Mouse (Mus musculus) forebrain, postnatal 0 days (tissue): ENCODE measurements around the gene Tacc2. TPM values are rescaled to one million over a fixed set of nuclear protein-coding genes. Genes with fewer than 3 reads are reported as not detected.

ENCODE experiments used
- ATAC-seq: fragments of 200-750 bp; cut with Nextera tagmentation; 2 replicates; pipeline ENCODE4 v1.8.0; 2017; ENCODE audit warnings: mild to moderate bottlenecking, moderate library complexity
- DNase-seq: peaks from one replicate; pipeline ENCODE4 v3.0.0-alpha.2; 2015
- H3K27ac ChIP-seq: fragments of 300-500 bp; sonication (generic); 2 replicates; pipeline ENCODE4 v1.5.1; 2014; ENCODE audit warnings: low read depth, mild to moderate bottlenecking, antibody characterized with exemption, low read length, moderate library complexity, mixed read lengths
- H3K27me3 ChIP-seq: fragments of 300-500 bp; sonication (generic); 2 replicates; pipeline ENCODE4 v1.6.1; 2014; ENCODE audit warnings: mild to moderate bottlenecking, low read length, mixed read lengths; ENCODE audit not compliant: insufficient read depth
- H3K36me3 ChIP-seq: fragments of 300-500 bp; sonication (generic); 2 replicates; pipeline ENCODE4 v1.6.1; 2014; ENCODE audit warnings: mild to moderate bottlenecking, moderate library complexity; ENCODE audit not compliant: insufficient read depth
- H3K4me1 ChIP-seq: fragments of 300-500 bp; sonication (generic); 2 replicates; pipeline ENCODE4 v1.6.1; 2014; ENCODE audit warnings: antibody characterized with exemption; ENCODE audit not compliant: insufficient read depth
- H3K4me2 ChIP-seq: fragments of 300-500 bp; sonication (generic); 2 replicates; pipeline ENCODE4 v1.6.1; 2014; ENCODE audit warnings: low read depth, mild to moderate bottlenecking, moderate library complexity
- H3K4me3 ChIP-seq: fragments of 300-500 bp; sonication (generic); 2 replicates; pipeline ENCODE4 v1.5.1; 2014; ENCODE audit warnings: low read depth, low read length, mixed read lengths
- H3K9ac ChIP-seq: fragments of 300-500 bp; sonication (generic); 2 replicates; pipeline ENCODE4 v1.6.1; 2014; ENCODE audit warnings: mild to moderate bottlenecking
- H3K9me3 ChIP-seq: fragments of 300-500 bp; sonication (generic); 2 replicates; pipeline ENCODE4 v1.6.1; 2016; ENCODE audit warnings: low read length
- CTCF ChIP-seq: sonication (generic); IDR thresholded peaks from 2 replicates; pipeline ENCODE4 v1.5.1; 2016; ENCODE audit warnings: antibody characterized with exemption, control low read depth, low read depth
- WGBS: fragments of 180-500 bp; shearing (Covaris S2); extraction: QIAGEN DNeasy Blood & Tissue Kit; methylation state at CpG from one replicate; pipeline ENCODE4 v1.1.7; 2014; 5-methylcytosine and 5-hydroxymethylcytosine counted together
- polyA plus RNA-seq: library from polyadenylated mRNA; unstranded; fragments of >200 nt; fragmentation: Nextera tagmentation; extraction: Ambion mirVana; gene quantifications from 2 replicates; pipeline ENCODE4 v1.2.1, GENCODE M21; 2015
- total RNA-seq: library from RNA; depleted of rRNA; stranded (reverse); fragments of >200 nt; gene quantifications from 2 replicates; pipeline ENCODE4 v1.2.3, GENCODE M21; 2014

The Tacc2 gene
- total and polyA plus RNA-seq, 2 experiments from 2014 or later: 54.1 to 60.9 TPM

GRCm38 (mm10) chr7:130649257-130649656 lies 72.0 kb downstream of the Tacc2 start:
- 24% methylated on average over 7 of the region's 7 CpGs for WGBS
- Histone ChIP-seq H3K36me3 (no peaks in the 10 kb centered on the region), H3K4me1 (peaks cover 5% of the 10 kb centered on the region; the same call in 1 of the 2 replicates), H3K9ac (no peak overlapping the region), H3K4me3 (no peak overlapping the region), H3K4me2 (no peak overlapping the region), H3K27me3 (peaks cover 9% of the 10 kb centered on the region), H3K27ac (no peak overlapping the region), H3K9me3 (no peaks in the 10 kb centered on the region)
- no peak for ATAC-seq
- DNase-seq: no peak
- no peak for TF ChIP-seq CTCF

DNA sequence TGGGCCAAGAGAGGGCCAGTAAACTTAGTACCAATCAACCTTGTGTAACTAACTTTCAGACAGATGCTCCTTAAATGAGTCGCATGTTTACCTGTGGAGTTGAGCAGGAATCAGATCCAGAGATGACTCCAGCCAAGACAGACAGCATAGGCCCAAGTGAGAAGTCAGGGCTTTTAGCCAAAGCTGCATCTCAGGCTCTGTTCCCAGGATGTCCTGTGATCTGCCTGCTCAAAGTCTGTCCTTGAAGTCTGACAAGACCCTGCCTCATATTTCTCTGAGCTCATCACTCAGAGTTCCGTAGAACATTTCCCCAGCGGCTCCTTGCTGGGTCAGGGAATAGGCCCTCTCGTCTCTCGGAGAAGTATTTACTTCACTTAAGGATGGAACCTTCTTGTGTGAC lies 73.4 kb downstream of the Tacc2 start:
- WGBS: 93% methylated on average over 5 of the region's 5 CpGs

GRCm38 (mm10) chr7:130653036-130653555 lies 75.9 kb downstream of the Tacc2 start:
- H3K27me3 ChIP-seq: no peaks in the 10 kb centered on the region
- ATAC-seq (no peak), DNase-seq (no peak)
- H3K36me3 ChIP-seq: no peaks in the 10 kb centered on the region
- H3K4me1 ChIP-seq: no peaks in the 10 kb centered on the region
- TF ChIP-seq CTCF: no peak
- 52% methylated on average over 6 of the region's 6 CpGs for WGBS
- no peak overlapping the region for H3K4me3 ChIP-seq
- H3K9ac ChIP-seq: no peak overlapping the region
- H3K27ac ChIP-seq: no peak overlapping the region
- no peaks in the 10 kb centered on the region for H3K9me3 ChIP-seq
- H3K4me2 ChIP-seq: no peak overlapping the region

More for the DNA sequence above, 73.4 kb downstream of the Tacc2 start:
- TF ChIP-seq CTCF: no peak
- peaks cover 5% of the 10 kb centered on the region; the same call in 1 of the 2 replicates for H3K4me1 ChIP-seq
- H3K36me3 ChIP-seq: no peaks in the 10 kb centered on the region
- H3K9ac ChIP-seq: no peak overlapping the region
- H3K4me3 ChIP-seq: no peak overlapping the region
- H3K9me3 ChIP-seq: no peaks in the 10 kb centered on the region
- peaks cover 9% of the 10 kb centered on the region for H3K27me3 ChIP-seq
- no peak overlapping the region for H3K27ac ChIP-seq
- no peak overlapping the region for H3K4me2 ChIP-seq
- no peak for DNase-seq
- ATAC-seq: no peak

DNA sequence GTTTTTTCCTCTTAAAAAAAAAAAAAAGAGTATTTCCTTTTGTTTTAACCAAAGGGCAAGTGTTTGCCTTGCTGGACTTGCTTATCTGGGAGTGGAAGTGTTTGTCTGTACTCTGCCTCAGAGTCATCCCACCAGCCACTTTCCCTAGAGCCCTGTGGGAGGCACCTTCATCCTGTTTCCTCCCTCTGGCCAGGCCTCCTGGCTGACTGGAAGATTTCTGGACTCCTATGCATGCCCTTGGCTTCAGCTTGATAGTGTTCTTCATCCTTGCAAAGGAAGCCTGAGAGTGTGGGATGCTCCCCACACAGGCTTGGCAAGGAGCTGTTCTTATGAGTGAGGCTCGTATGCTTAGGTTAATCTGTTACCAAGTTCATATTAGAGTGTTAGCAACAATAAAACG lies 77.3 kb downstream of the Tacc2 start:
- Histone ChIP-seq H3K4me3 (no peak overlapping the region), H3K36me3 (no peaks in the 10 kb centered on the region), H3K4me1 (no peaks in the 10 kb centered on the region), H3K27me3 (no peaks in the 10 kb centered on the region), H3K4me2 (no peak overlapping the region), H3K27ac (no peak overlapping the region), H3K9me3 (no peaks in the 10 kb centered on the region), H3K9ac (no peak overlapping the region)
- DNase-seq: no peak
- WGBS: 77% methylated on average over 2 of the region's 2 CpGs
- no peak for ATAC-seq
- no peak for TF ChIP-seq CTCF

DNA sequence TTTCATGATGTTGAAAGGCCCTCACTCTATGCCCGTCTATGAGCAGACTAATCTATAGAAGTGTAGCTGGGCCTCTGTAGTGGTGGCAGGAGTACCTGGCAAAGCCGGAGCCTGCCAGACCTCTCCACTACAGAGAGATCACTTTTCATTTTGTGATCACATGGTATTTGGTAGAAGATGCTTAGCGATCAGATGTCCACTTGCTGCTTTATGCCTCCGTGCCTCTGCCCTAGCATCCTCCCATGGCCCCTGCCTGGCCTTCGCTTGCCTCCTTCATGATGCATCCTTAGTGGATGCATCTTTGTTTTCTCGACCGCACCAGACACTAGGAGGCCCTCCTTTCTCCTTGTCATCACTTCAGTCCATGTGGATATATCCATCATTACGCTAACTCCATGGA lies 79.7 kb downstream of the Tacc2 start:
- TF ChIP-seq CTCF: no peak
- 94% methylated on average over 8 of the region's 8 CpGs for WGBS

DNA sequence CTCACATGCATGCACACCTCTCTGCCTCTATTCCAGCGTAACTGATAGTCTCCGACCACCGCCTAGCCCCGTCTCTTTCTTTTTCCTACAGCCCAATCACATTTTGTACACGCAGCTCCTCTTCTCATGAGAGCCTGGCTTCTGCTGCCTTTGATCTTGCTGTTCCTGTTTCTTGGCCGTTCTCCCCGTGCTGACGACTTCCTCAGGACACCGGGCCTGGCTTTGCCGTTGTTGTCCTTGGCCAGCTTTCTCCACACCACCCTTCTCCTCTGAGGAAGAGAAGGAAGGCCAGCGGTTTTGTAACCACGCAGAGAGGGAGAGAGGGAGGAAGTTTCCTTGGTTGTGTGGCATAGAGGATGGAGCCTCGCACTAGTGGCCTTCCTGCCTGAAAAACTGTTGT lies 80.5 kb downstream of the Tacc2 start:
- Histone ChIP-seq H3K9ac (no peak overlapping the region), H3K27me3 (no peaks in the 10 kb centered on the region), H3K9me3 (no peaks in the 10 kb centered on the region), H3K36me3 (no peaks in the 10 kb centered on the region), H3K4me1 (no peaks in the 10 kb centered on the region), H3K4me3 (no peak overlapping the region), H3K4me2 (no peak overlapping the region), H3K27ac (no peak overlapping the region)
- ATAC-seq (no peak), DNase-seq (no peak)
- no peak for TF ChIP-seq CTCF
- 88% methylated on average over 13 of the region's 13 CpGs for WGBS

More for the DNA sequence above, 79.7 kb downstream of the Tacc2 start:
- Histone ChIP-seq H3K27ac (no peak overlapping the region), H3K27me3 (no peaks in the 10 kb centered on the region), H3K36me3 (no peaks in the 10 kb centered on the region), H3K9ac (no peak overlapping the region), H3K4me2 (no peak overlapping the region), H3K9me3 (no peaks in the 10 kb centered on the region), H3K4me3 (no peak overlapping the region), H3K4me1 (no peaks in the 10 kb centered on the region)
- DNase-seq: no peak
- ATAC-seq: no peak

GRCm38 (mm10) chr7:130659129-130659528 lies 81.9 kb downstream of the Tacc2 start:
- no peak for DNase-seq
- WGBS: 93% methylated on average over 5 of the region's 5 CpGs
- no peak for ATAC-seq
- H3K9me3 ChIP-seq: no peaks in the 10 kb centered on the region
- no peaks in the 10 kb centered on the region for H3K4me1 ChIP-seq
- no peak overlapping the region for H3K4me3 ChIP-seq
- H3K27ac ChIP-seq: no peak overlapping the region
- no peak for TF ChIP-seq CTCF
- no peak overlapping the region for H3K4me2 ChIP-seq
- H3K9ac ChIP-seq: no peak overlapping the region
- H3K27me3 ChIP-seq: no peaks in the 10 kb centered on the region
- no peaks in the 10 kb centered on the region for H3K36me3 ChIP-seq
